Comparison of ENCODE assay signal across 14 mouse cellular contexts in the genomic region with DNA sequence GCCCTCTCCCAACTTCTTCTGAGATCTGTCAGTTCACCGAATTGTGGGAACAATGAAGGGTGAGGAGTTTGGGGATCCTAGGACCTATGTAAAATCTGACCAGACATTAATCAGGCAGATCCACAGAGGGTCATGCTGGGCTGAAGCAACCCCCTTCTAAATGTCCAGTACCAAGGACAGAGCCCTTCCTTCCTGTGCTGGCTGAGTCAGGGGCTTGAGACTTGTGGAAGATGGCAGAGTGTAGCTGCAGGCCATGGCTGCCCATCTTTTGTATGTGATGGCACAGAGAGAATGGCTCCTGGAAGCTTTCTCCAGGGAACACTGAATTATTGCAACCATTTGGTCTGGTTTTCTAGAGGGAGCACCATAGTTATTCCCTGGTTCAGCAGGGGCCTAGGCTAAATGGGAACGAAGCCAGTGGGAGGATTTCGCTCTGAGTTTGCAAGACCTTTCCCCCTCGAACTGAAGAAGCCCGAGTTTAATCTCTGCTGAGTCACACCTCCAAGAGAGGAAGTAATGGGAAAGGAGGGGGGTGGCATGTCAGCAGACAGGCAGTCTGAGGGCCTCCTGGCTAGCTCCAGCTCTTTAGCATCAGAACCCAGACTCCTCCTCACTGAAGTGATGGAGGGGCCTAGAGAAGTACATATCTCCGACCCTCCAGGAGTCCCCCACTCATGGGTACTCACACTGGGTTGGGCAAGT. TPM values are rescaled to one million over a fixed set of nuclear protein-coding genes. Genes with fewer than 3 reads are reported as not detected.
DNase-seq lines count a peak whose midpoint lies in the region; TF ChIP-seq lines count a peak whose summit lies in the region.
"Had no signal": no experiment of that assay in that cellular context is flagged by ENCODE, and none has a peak within 500 bp of the region (broad histone marks: within the 10 kb centered on the region; RNA-seq: fewer than 3 reads in every experiment).

No protein-coding gene starts in this region.

- no peak overlapping the region for H3K4me3 ChIP-seq in left cerebral cortex, adult 2 months
- no peak overlapping the region for H3K4me3 ChIP-seq in ES-E14 (ENCODE audit: insufficient read depth in 1 of 2, low read depth in 1 of 2, low read length in 2 of 2, poor library complexity in 1 of 2, severe bottlenecking in 1 of 2)
- H3K4me3 ChIP-seq in megakaryocyte, embryonic 14.5 days (replicated peaks) = peak overlapping the region; percentile 51
- H3K4me3 ChIP-seq: embryonic facial prominence, embryonic 12.5 days; heart, embryonic 13.5 days; hindbrain, embryonic 13.5 days; liver, embryonic 12.5 days; midbrain, embryonic 13.5 days had no signal

- no peak overlapping the region for H3K9ac ChIP-seq in ES-E14 (ENCODE audit: insufficient read depth, low read depth, low read length, poor library complexity, severe bottlenecking)
- H3K9ac ChIP-seq: embryonic facial prominence, embryonic 12.5 days; heart, embryonic 13.5 days; hindbrain, embryonic 13.5 days; liver, embryonic 12.5 days; midbrain, embryonic 13.5 days had no signal

- H3K4me1 ChIP-seq in ES-E14 (ENCODE audit: control insufficient read depth in 2 of 2, insufficient read depth in 2 of 2, low read length in 2 of 2, poor library complexity in 1 of 2) = no peaks in the 10 kb centered on the region
- peaks cover 35% of the 10 kb centered on the region for H3K4me1 ChIP-seq in megakaryocyte, embryonic 14.5 days

- peak overlapping the region; percentile 80 for H3K27ac ChIP-seq in left cerebral cortex, adult 2 months
- H3K27ac ChIP-seq in ES-E14 (ENCODE audit: insufficient read depth, low read depth, low read length, poor library complexity, severe bottlenecking) = no peak overlapping the region
- H3K27ac ChIP-seq: embryonic facial prominence, embryonic 12.5 days; heart, embryonic 13.5 days; hindbrain, embryonic 13.5 days; liver, embryonic 12.5 days; midbrain, embryonic 13.5 days had no signal

- H3K27me3 ChIP-seq in megakaryocyte, embryonic 14.5 days (replicated peaks) = peaks cover 46% of the 10 kb centered on the region
- H3K27me3 ChIP-seq: embryonic facial prominence, embryonic 12.5 days had no signal

- no peaks in the 10 kb centered on the region for H3K36me3 ChIP-seq in ES-E14 (ENCODE audit: control insufficient read depth, insufficient read depth, low read length, poor library complexity, severe bottlenecking)
- H3K36me3 ChIP-seq in megakaryocyte, embryonic 14.5 days (replicated peaks; ENCODE audit: low read length) = no peaks in the 10 kb centered on the region
- H3K36me3 ChIP-seq: embryonic facial prominence, embryonic 12.5 days; heart, embryonic 13.5 days; hindbrain, embryonic 13.5 days; liver, embryonic 12.5 days; midbrain, embryonic 13.5 days had no signal

- in situ Hi-C loops in ES-E14 (cut with MboI; ENCODE audit: low sequenced_read_pairs in 2 of 2, unreplicated experiment in 2 of 2) = no loop called here

- peak in 1 of 2 experiments; percentile 36 for DNase-seq in left cerebral cortex, adult 2 months (ENCODE audit: extremely low spot score in 1 of 2, low spot score in 2 of 2)
- DNase-seq in left cerebral cortex, postnatal 4 days = no peak
- DNase-seq in ES-E14 (ENCODE audit: low read depth, low spot score) = peak; percentile 7
- DNase-seq in brain, adult 2 months (ENCODE audit: low read depth, low spot score) = peak; percentile 79
- no peak for DNase-seq in cerebellum, adult 11-12 months
- no peak for DNase-seq in layer of hippocampus, postnatal 36 days
- DNase-seq: kidney, postnatal 10 days; thymus, postnatal 4 days had no signal

- no peaks in the 10 kb centered on the region for H3K9me3 ChIP-seq in ES-E14 (ENCODE audit: control insufficient read depth, insufficient read depth, low read depth, low read length)
- no peaks in the 10 kb centered on the region for H3K9me3 ChIP-seq in megakaryocyte, embryonic 14.5 days
- H3K9me3 ChIP-seq: embryonic facial prominence, embryonic 12.5 days; heart, embryonic 13.5 days; hindbrain, embryonic 13.5 days; liver, embryonic 12.5 days; midbrain, embryonic 13.5 days had no signal

- intact Hi-C loops in left cerebral cortex, adult 2 months (cut with DNase I) = no loop called here
- intact Hi-C loops in left cerebral cortex, postnatal 4 days (cut with DNase I) = no loop called here

- no peak for TF ChIP-seq CTCF in left cerebral cortex, adult 2 months (IDR thresholded peaks at IDR 0.05)

TF ChIP-seq in ES-E14, 5 proteins besides CTCF, POLR2A, EP300 and RAD21:
- TF ChIP-seq CHD2 (IDR thresholded peaks at IDR 0.05; ENCODE audit: low read depth, low read length) (no peak), ZNF384 (IDR thresholded peaks at IDR 0.05; ENCODE audit: low read depth, low read length) (no peak), ZC3H11A (IDR thresholded peaks at IDR 0.05; ENCODE audit: borderline replicate concordance, low read depth, low read length) (no peak), HCFC1 (IDR thresholded peaks at IDR 0.05; ENCODE audit: borderline replicate concordance, insufficient read depth, low read length) (no peak), MAFK (IDR thresholded peaks at IDR 0.05; ENCODE audit: insufficient read depth, low read depth, low read length) (no peak)
TF ChIP-seq in ES-E14: peak in this region for 0.

RNA-seq across cellular contexts. Expression of a gene that starts 26.3 kb away (rescaled TPM):
- total RNA-seq in left cerebral cortex, adult 2 months (2021) = 100 to 1,000 TPM; 175 to 181 TPM
- total RNA-seq in left cerebral cortex, postnatal 4 days (2021) = 10 to 100 TPM; 74.4 to 75.8 TPM
- 4.5 and 6.7 TPM in 2 replicates for total RNA-seq in ES-E14 (2012; rRNA removed)
- 0.06 TPM in 1 of 2 replicates, not detected in the other for polyA plus RNA-seq in megakaryocyte, embryonic 14.5 days (2012; ENCODE audit: insufficient read depth, low replicate concordance)
- total RNA-seq in layer of hippocampus, postnatal 36 days (2021) = 10 to 100 TPM; 25.9 to 28.9 TPM

RNA-seq across cellular contexts. Expression of a gene that starts 43.9 kb away (rescaled TPM):
- total RNA-seq in left cerebral cortex, adult 2 months (2021) = 10 to 100 TPM; 11.5 to 14.7 TPM
- 10 to 100 TPM; 20.3 to 23.0 TPM for total RNA-seq in left cerebral cortex, postnatal 4 days (2021)
- total RNA-seq in ES-E14 (2012; rRNA removed) = 8.9 and 13.3 TPM in 2 replicates
- 4.1 TPM in 1 of 2 replicates, not detected in the other for polyA plus RNA-seq in megakaryocyte, embryonic 14.5 days (2012; ENCODE audit: insufficient read depth, low replicate concordance)
- 10 to 100 TPM; 11.6 to 13.0 TPM for total RNA-seq in layer of hippocampus, postnatal 36 days (2021)

RNA-seq across cellular contexts. Expression of a gene that starts 49.5 kb away (rescaled TPM):
- 10 to 100 TPM; 49.9 to 53.7 TPM for total RNA-seq in left cerebral cortex, adult 2 months (2021)
- total RNA-seq in left cerebral cortex, postnatal 4 days (2021) = 10 to 100 TPM; 43.1 to 55.8 TPM
- 47.1 and 62.0 TPM in 2 replicates for total RNA-seq in ES-E14 (2012; rRNA removed)
- polyA plus RNA-seq in megakaryocyte, embryonic 14.5 days (2012; ENCODE audit: insufficient read depth, low replicate concordance) = 53.3 and 73.4 TPM in 2 replicates
- 10 to 100 TPM; 49.0 to 52.9 TPM for total RNA-seq in layer of hippocampus, postnatal 36 days (2021)

Comparison
In these comparisons a context has a peak if more than half of its experiments do, and no peak if none do; other contexts are left out.
1. DNase-seq: peak in ES-E14 (single experiment) and brain, adult 2 months (single experiment); none in left cerebral cortex, postnatal 4 days (single experiment), cerebellum, adult 11-12 months (single experiment) and layer of hippocampus, postnatal 36 days (0 of 2).